Mouse (Mus musculus) CH12.LX (cell line): ENCODE data around the gene Themis3. TPM values are rescaled to one million over a fixed set of nuclear protein-coding genes. Genes with fewer than 3 reads are reported as not detected.

ENCODE experiments used
- DNase-seq: peaks from one replicate; pipeline ENCODE4 v3.0.0-alpha.2; 2013; ENCODE audit errors: extremely low read depth
- H3K27ac ChIP-seq: 2 replicates; pipeline ENCODE4 v1.5.1; 2012; ENCODE audit warnings: low read depth, mild to moderate bottlenecking, control low read depth, moderate library complexity; ENCODE audit not compliant: insufficient read depth
- H3K27me3 ChIP-seq: replicated peaks from 2 replicates; pipeline ENCODE3; 2012; ENCODE audit warnings: inconsistent platforms
- H3K36me3 ChIP-seq, 2 experiments: replicated peaks in 1 of 2; 2 replicates each; pipeline versions ENCODE3 to v1.6.1; 2012; ENCODE audit warnings: inconsistent platforms in 1 of 2, low read length in 1 of 2, mild to moderate bottlenecking in 1 of 2, mixed read lengths in 1 of 2, moderate library complexity in 1 of 2; ENCODE audit not compliant: control insufficient read depth in 1 of 2, insufficient read depth in 1 of 2
- H3K4me1 ChIP-seq, 2 experiments: 2 replicates each; pipeline ENCODE4 v1.6.1; 2012; ENCODE audit warnings: inconsistent platforms in 1 of 2, moderate library complexity in 1 of 2; ENCODE audit not compliant: insufficient read depth in 2 of 2, control insufficient read depth in 1 of 2
- H3K4me2 ChIP-seq: 2 replicates; pipeline ENCODE4 v1.6.1; 2012; ENCODE audit warnings: low read depth, mild to moderate bottlenecking, control low read depth; ENCODE audit not compliant: poor library complexity, insufficient read depth, severe bottlenecking
- H3K4me3 ChIP-seq, 3 experiments: fragments of 150-350 bp in 1 of 3; sonication (generic) in 1 of 3; replicated peaks in 1 of 3; 2 replicates each; pipeline versions ENCODE3 to v1.5.1; 2011 to 2012; ENCODE audit warnings: low read depth in 2 of 3, low read length in 2 of 3, mild to moderate bottlenecking in 2 of 3, moderate library complexity in 2 of 3, control low read depth in 1 of 3, improper control_type of control experiment in 1 of 3, inconsistent platforms in 1 of 3, mixed read lengths in 1 of 3; ENCODE audit not compliant: poor library complexity in 1 of 3
- H3K79me2 ChIP-seq: replicated peaks from 2 replicates; pipeline ENCODE4 v1.6.1; 2012; ENCODE audit warnings: mild to moderate bottlenecking, moderate library complexity; ENCODE audit not compliant: control insufficient read depth, poor library complexity, insufficient read depth, severe bottlenecking; ENCODE audit errors: extremely low read depth
- H3K9ac ChIP-seq: 2 replicates; pipeline ENCODE4 v1.6.1; 2012; ENCODE audit warnings: low read depth, mild to moderate bottlenecking, control low read depth, moderate library complexity; ENCODE audit not compliant: insufficient read depth
- H3K9me3 ChIP-seq: replicated peaks from 2 replicates; pipeline ENCODE3; 2012; ENCODE audit warnings: low read length, inconsistent platforms, mixed read lengths
- BHLHE40 ChIP-seq: IDR thresholded peaks from 2 replicates; pipeline ENCODE4 v1.6.1; 2011; ENCODE audit warnings: mild to moderate bottlenecking, low read depth, low read length, improper control_type of control experiment
- CHD2 ChIP-seq: IDR thresholded peaks from 2 replicates; pipeline ENCODE4 v1.6.1; 2011; ENCODE audit warnings: low read length, improper control_type of control experiment
- CTCF ChIP-seq, 2 experiments: IDR thresholded peaks in 1 of 2; conservative IDR thresholded peaks in 1 of 2; 2 replicates each; pipeline ENCODE4 v1.5.1; 2011 to 2012; ENCODE audit warnings: low read depth in 2 of 2, low read length in 2 of 2, improper control_type of control experiment in 1 of 2, inconsistent platforms in 1 of 2, mild to moderate bottlenecking in 1 of 2, moderate library complexity in 1 of 2
- E2F4 ChIP-seq: IDR thresholded peaks from 2 replicates; pipeline ENCODE4 v1.6.1; 2011; ENCODE audit warnings: low read depth, low read length, improper control_type of control experiment; ENCODE audit not compliant: insufficient replicate concordance
- EP300 ChIP-seq: IDR thresholded peaks from 2 replicates; pipeline ENCODE4 v1.6.1; 2011; ENCODE audit warnings: low read length, improper control_type of control experiment
- ETS1 ChIP-seq: conservative IDR thresholded peaks from 2 replicates; pipeline ENCODE4 v1.6.1; 2012; ENCODE audit warnings: low read depth, mild to moderate bottlenecking, inconsistent platforms, low read length, improper control_type of control experiment, moderate library complexity
- HCFC1 ChIP-seq: IDR thresholded peaks from 2 replicates; pipeline ENCODE4 v1.6.1; 2012; ENCODE audit warnings: low read depth, mild to moderate bottlenecking, inconsistent platforms, low read length, improper control_type of control experiment
- JUN ChIP-seq: IDR thresholded peaks from 2 replicates; pipeline ENCODE4 v1.6.1; 2011; ENCODE audit warnings: low read depth, mild to moderate bottlenecking, low read length, improper control_type of control experiment, moderate library complexity; ENCODE audit not compliant: insufficient read depth
- JUND ChIP-seq: conservative IDR thresholded peaks from 2 replicates; pipeline ENCODE4 v1.6.1; 2011; ENCODE audit warnings: low read depth, low read length, improper control_type of control experiment
- MAX ChIP-seq: IDR thresholded peaks from 2 replicates; pipeline ENCODE4 v1.6.1; 2011; ENCODE audit warnings: low read length, improper control_type of control experiment
- MAZ ChIP-seq: IDR thresholded peaks from 2 replicates; pipeline ENCODE4 v1.6.1; 2012; ENCODE audit warnings: low read depth, mild to moderate bottlenecking, inconsistent platforms, low read length, improper control_type of control experiment, moderate library complexity
- MYC ChIP-seq: IDR thresholded peaks from 2 replicates; pipeline ENCODE4 v1.6.1; 2011; ENCODE audit warnings: low read depth, mild to moderate bottlenecking, improper control_type of control experiment, low read length
- NELFE ChIP-seq: IDR thresholded peaks from 2 replicates; pipeline ENCODE4 v1.6.1; 2011; ENCODE audit warnings: low read depth, low read length, improper control_type of control experiment
- RAD21 ChIP-seq: IDR thresholded peaks from 2 replicates; pipeline ENCODE4 v1.6.1; 2011; ENCODE audit warnings: low read depth, mild to moderate bottlenecking, low read length, improper control_type of control experiment, moderate library complexity
- SMC3 ChIP-seq: IDR thresholded peaks from 2 replicates; pipeline ENCODE4 v1.6.1; 2011; ENCODE audit warnings: low read depth, low read length, improper control_type of control experiment
- TCF12 ChIP-seq: IDR thresholded peaks from 2 replicates; pipeline ENCODE4 v1.6.1; 2014; ENCODE audit warnings: low read depth, mild to moderate bottlenecking, inconsistent platforms, low read length, improper control_type of control experiment
- UBTF ChIP-seq: IDR thresholded peaks from 2 replicates; pipeline ENCODE4 v1.6.1; 2012; ENCODE audit warnings: low read depth, mild to moderate bottlenecking, inconsistent platforms, low read length, improper control_type of control experiment, moderate library complexity
- USF1 ChIP-seq: IDR thresholded peaks from 2 replicates; pipeline ENCODE4 v1.6.1; 2014; ENCODE audit warnings: low read depth, mild to moderate bottlenecking, inconsistent platforms, low read length, improper control_type of control experiment
- ZC3H11A ChIP-seq: IDR thresholded peaks from 2 replicates; pipeline ENCODE4 v1.6.1; 2012; ENCODE audit warnings: low read depth, mild to moderate bottlenecking, inconsistent platforms, low read length, improper control_type of control experiment
- ZKSCAN1 ChIP-seq: IDR thresholded peaks from 2 replicates; pipeline ENCODE4 v1.6.1; 2012; ENCODE audit warnings: low read depth, inconsistent platforms, low read length, improper control_type of control experiment, borderline replicate concordance
- dilution Hi-C: fragments of 300-500 bp; cut with MboI; formaldehyde crosslinking; loops from 2 replicates; pipeline ENCODE4 v1.14.3; 2020; ENCODE audit warnings: low sequenced_read_pairs; ENCODE audit not compliant: extremely low pct_unique_long_range_greater_than_20kb, extremely low pct_ligation_motif_present
- in situ Hi-C: fragments of 300-500 bp; cut with MboI; formaldehyde crosslinking; loops from 3 replicates; pipeline ENCODE4 v1.14.3; 2019; ENCODE audit warnings: low sequenced_read_pairs, low pct_ligation_motif_present, low pct_unique_long_range_greater_than_20kb, mixed read lengths
- polyA plus RNA-seq: library from polyadenylated mRNA; unstranded; fragments of >175 nt; gene quantifications from 2 replicates; pipeline ENCODE4 v1.2.1, GENCODE M21; 2012; ENCODE audit warnings: low read depth; ENCODE audit not compliant: insufficient read length
- total RNA-seq, 2 experiments: library from RNA; depleted of rRNA; stranded (reverse); fragments of 300-350 nt in 1 of 2; fragments of >200 nt in 1 of 2; gene quantifications; 2 replicates each; pipeline ENCODE4 v1.2.3; 2012 to 2014

Gene Themis3
- total and polyA plus RNA-seq, 3 experiments, result not detected

GRCm38 (mm10) chr17:66619996-66620656 is 25.7 kb upstream of the Themis3 start:
- H3K9me3 ChIP-seq, result peaks cover 56% of the 10 kb centered on the region
- no peak overlapping the region for H3K9ac ChIP-seq
- no peaks in the 10 kb centered on the region for H3K36me3 ChIP-seq
- in situ Hi-C loops (no loop called here), dilution Hi-C loops (no loop called here)
- H3K27ac ChIP-seq, result no peak overlapping the region
- H3K4me2 ChIP-seq, result no peak overlapping the region
- no peak overlapping the region for H3K4me3 ChIP-seq
- H3K79me2 ChIP-seq, result no peaks in the 10 kb centered on the region
- H3K27me3 ChIP-seq, result no peaks in the 10 kb centered on the region
- no peaks in the 10 kb centered on the region for H3K4me1 ChIP-seq
- DNase-seq, result no peak
- TF ChIP-seq JUN, result no peak
- no peak for TF ChIP-seq CTCF (conservative IDR thresholded peaks at IDR 0.05 in 1 of 2, IDR thresholded peaks at IDR 0.05 in 1 of 2; ENCODE audit: low read depth in 2 of 2, low read length in 2 of 2)
- no peak for TF ChIP-seq MAX
- TF ChIP-seq NELFE, result no peak
- no peak for TF ChIP-seq ZC3H11A
- TF ChIP-seq ETS1, result no peak
- no peak for TF ChIP-seq UBTF

- Histone ChIP-seq H3K4me3 (no peak overlapping the region), H3K4me1 (no peaks in the 10 kb centered on the region), H3K79me2 (no peaks in the 10 kb centered on the region), H3K27ac (no peak overlapping the region), H3K27me3 (no peaks in the 10 kb centered on the region), H3K36me3 (no peaks in the 10 kb centered on the region), H3K9ac (no peak overlapping the region), H3K9me3 (peaks cover 56% of the 10 kb centered on the region), H3K4me2 (no peak overlapping the region)
- in situ Hi-C loops, result no loop called here
- dilution Hi-C loops, result no loop called here
- TF ChIP-seq EP300, result no peak
- TF ChIP-seq TCF12, result no peak
- TF ChIP-seq MAZ, result no peak
- TF ChIP-seq JUND, result no peak
- no peak for TF ChIP-seq CHD2
- no peak for TF ChIP-seq RAD21
- TF ChIP-seq E2F4, result no peak
- no peak for TF ChIP-seq SMC3
- TF ChIP-seq BHLHE40, result no peak
- TF ChIP-seq NELFE, result no peak
- no peak for TF ChIP-seq MYC
- no peak for TF ChIP-seq CTCF (conservative IDR thresholded peaks at IDR 0.05 in 1 of 2, IDR thresholded peaks at IDR 0.05 in 1 of 2; ENCODE audit: low read depth in 2 of 2, low read length in 2 of 2)
- TF ChIP-seq ZKSCAN1, result no peak
- TF ChIP-seq HCFC1, result no peak
- TF ChIP-seq USF1, result no peak
- no peak for TF ChIP-seq ZC3H11A
- no peak for DNase-seq
Observed at GRCm38 (mm10) chr17:66619255-66619826, 24.9 kb upstream of the Themis3 start.
